Mouse (Mus musculus) intestine, postnatal 0 days (tissue): ENCODE measurements at regions not wholly inside any gene's neighbourhood (a gene's known extent, or its start where the extent isn't known, plus 50 kb on each side); places are given as distances from the start of the nearest gene placed in this dataset.
A peak's percentile ranks its signal among the peaks of the same experiment; 100 is the strongest.

Source experiments
- ATAC-seq: fragments of 200-750 bp; cut with Nextera tagmentation; 2 replicates; pipeline ENCODE4 v1.8.0; 2017; ENCODE audit warnings: mild to moderate bottlenecking, moderate TSS enrichment, moderate library complexity
- H3K27ac ChIP-seq: fragments of 300-500 bp; sonication (generic); 2 replicates; pipeline ENCODE4 v1.5.1; 2014; ENCODE audit warnings: mild to moderate bottlenecking, low read depth, low read length, moderate library complexity
- H3K27me3 ChIP-seq: fragments of 300-500 bp; sonication (generic); replicated peaks from 2 replicates; pipeline ENCODE4 v1.6.1; 2014; ENCODE audit warnings: low read length, mixed read lengths; ENCODE audit not compliant: control insufficient read depth, insufficient read depth
- H3K36me3 ChIP-seq: fragments of 300-500 bp; sonication (generic); 2 replicates; pipeline ENCODE4 v1.6.1; 2014; ENCODE audit warnings: mild to moderate bottlenecking, moderate library complexity; ENCODE audit not compliant: control insufficient read depth, insufficient read depth
- H3K4me1 ChIP-seq: fragments of 300-500 bp; sonication (generic); replicated peaks from 2 replicates; pipeline ENCODE4 v1.6.1; 2014; ENCODE audit warnings: antibody characterized with exemption, low read length, mixed read lengths; ENCODE audit not compliant: control insufficient read depth, insufficient read depth
- H3K4me2 ChIP-seq: fragments of 300-500 bp; sonication (generic); replicated peaks from 2 replicates; pipeline ENCODE4 v1.6.1; 2014; ENCODE audit warnings: low read depth, mild to moderate bottlenecking, moderate library complexity
- H3K4me3 ChIP-seq: fragments of 300-500 bp; sonication (generic); 2 replicates; pipeline ENCODE4 v1.5.1; 2014; ENCODE audit warnings: low read depth, low read length
- H3K9ac ChIP-seq: fragments of 300-500 bp; sonication (generic); 2 replicates; pipeline ENCODE4 v1.6.1; 2014; ENCODE audit warnings: mild to moderate bottlenecking, low read depth, low read length
- H3K9me3 ChIP-seq: fragments of 300-500 bp; sonication (generic); 2 replicates; pipeline ENCODE4 v1.6.1; 2016; ENCODE audit warnings: mixed run types; ENCODE audit not compliant: control insufficient read depth
- CTCF ChIP-seq: sonication (generic); IDR thresholded peaks from 2 replicates; pipeline ENCODE4 v1.5.1; 2016; ENCODE audit warnings: low read depth, mild to moderate bottlenecking, control low read depth, antibody characterized with exemption, moderate library complexity
- WGBS: fragments of 180-500 bp; shearing (Covaris S2); extraction: QIAGEN DNeasy Blood & Tissue Kit; methylation state at CpG from one replicate; pipeline ENCODE4 v1.1.7; 2014; 5-methylcytosine and 5-hydroxymethylcytosine counted together

DNA sequence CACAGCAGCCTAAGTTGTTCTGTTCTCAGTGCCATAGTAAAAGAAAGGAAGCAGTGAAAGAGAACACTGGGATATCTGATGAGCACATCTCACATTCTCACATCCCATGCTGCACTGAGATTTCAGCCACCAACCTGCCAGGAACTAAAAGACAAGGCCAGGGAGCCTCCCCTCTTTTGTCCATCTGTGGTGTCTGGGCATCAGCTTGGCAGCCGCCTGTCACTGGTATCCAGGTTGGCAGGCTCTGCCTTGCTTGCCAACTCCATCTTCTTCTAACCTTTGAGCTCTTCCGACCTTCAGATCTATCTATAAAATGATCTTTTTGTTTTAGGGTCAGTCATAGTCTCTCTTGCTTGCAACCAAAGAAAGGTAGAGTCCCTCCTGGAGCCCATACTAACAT is 228.5 kb upstream of the Mgmt start:
- ATAC-seq = no peak
- H3K27me3 ChIP-seq = 0 out of 2 replicates have a peak, but pooled peaks cover 6% of the 10 kb centered on the region
- H3K9ac ChIP-seq = no peak overlapping the region
- WGBS = 98% methylated on average over 2 of the region's 2 CpGs
- H3K9me3 ChIP-seq = no peaks in the 10 kb centered on the region
- H3K27ac ChIP-seq = no peak overlapping the region
- TF ChIP-seq CTCF = no peak
- no peak overlapping the region for H3K4me3 ChIP-seq
- H3K36me3 ChIP-seq = no peaks in the 10 kb centered on the region
- no peaks in the 10 kb centered on the region for H3K4me1 ChIP-seq
- no peak overlapping the region for H3K4me2 ChIP-seq

DNA sequence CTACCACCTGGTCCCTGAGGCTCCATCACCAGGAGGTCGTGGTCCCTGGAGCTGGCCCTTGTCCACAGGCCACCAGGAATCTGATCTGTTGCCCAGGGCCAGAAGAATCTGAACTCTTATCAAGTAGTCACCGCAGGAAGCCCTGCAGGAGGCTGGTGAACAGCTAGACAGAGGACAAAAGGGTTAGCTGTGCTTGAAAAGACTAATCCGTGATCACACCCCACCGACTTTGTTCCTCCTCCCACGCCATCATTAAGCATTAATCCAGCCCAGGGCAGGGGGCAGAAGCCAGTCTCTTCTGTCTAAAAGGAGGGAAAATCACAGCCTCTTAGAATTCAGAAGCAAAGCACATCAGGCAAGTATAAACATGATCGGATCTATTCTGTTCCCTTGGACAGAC is 227.7 kb upstream of the Mgmt start:
- Histone ChIP-seq H3K27me3 (0 out of 2 replicates have a peak, but pooled peaks cover 6% of the 10 kb centered on the region), H3K4me1 (no peaks in the 10 kb centered on the region), H3K9me3 (no peaks in the 10 kb centered on the region), H3K4me3 (no peak overlapping the region), H3K9ac (no peak overlapping the region), H3K36me3 (no peaks in the 10 kb centered on the region), H3K27ac (no peak overlapping the region), H3K4me2 (no peak overlapping the region)
- WGBS = 35% methylated on average over 6 of the region's 6 CpGs
- no peak for TF ChIP-seq CTCF
- no peak for ATAC-seq

DNA sequence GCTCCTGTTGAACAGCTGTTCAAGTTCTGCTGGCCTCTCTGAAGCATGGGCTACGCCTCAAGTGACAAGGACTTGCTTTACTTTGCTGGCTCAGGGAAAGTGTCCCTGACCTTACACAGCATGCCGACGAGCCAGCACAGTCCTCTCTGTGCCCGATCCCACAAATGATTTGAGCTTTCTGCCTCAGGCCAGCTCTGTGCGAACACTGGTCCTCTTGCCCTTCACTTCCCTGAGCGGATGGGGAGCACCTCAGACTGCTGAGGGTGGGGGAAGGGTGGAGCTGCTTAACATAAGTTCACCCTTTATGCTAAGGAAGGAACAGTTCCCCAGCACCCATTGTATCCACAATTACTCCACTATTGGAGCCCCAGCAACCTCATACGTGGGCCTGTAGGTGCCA is 223.7 kb upstream of the Mgmt start:
- 0 out of 2 replicates have a peak, but pooled peaks have one; percentile 5 for TF ChIP-seq CTCF

DNA sequence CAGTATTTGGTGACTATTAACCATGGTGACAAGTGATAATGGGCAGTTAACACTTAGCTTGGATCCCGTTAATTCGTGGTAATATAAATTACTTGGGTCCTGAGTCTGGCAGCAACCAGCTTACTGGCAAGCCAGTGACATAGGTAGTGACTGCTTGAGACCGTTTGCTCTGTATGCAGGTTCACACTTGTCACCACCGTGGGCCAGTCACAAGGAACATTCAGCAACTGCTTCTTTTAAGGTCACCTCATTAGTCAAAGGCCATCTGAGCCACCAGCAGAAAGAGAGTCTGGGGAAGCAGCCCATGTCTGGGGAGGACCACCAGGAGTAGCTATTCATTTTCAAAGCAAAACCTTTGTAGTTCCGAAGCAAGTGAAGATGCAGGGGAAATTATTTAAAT is 220.3 kb upstream of the Mgmt start:
- no peak overlapping the region for H3K4me3 ChIP-seq
- no peak for TF ChIP-seq CTCF
- no peak for ATAC-seq
- H3K9ac ChIP-seq = no peak overlapping the region
- no peaks in the 10 kb centered on the region; the same call in 1 of the 2 replicates for H3K27me3 ChIP-seq
- H3K27ac ChIP-seq = no peak overlapping the region
- 0 out of 2 replicates have a peak, but pooled peaks cover 3% of the 10 kb centered on the region for H3K4me1 ChIP-seq
- no peak overlapping the region for H3K4me2 ChIP-seq
- 56% methylated on average over 5 of the region's 5 CpGs for WGBS
- H3K9me3 ChIP-seq = no peaks in the 10 kb centered on the region
- no peaks in the 10 kb centered on the region for H3K36me3 ChIP-seq

More for the DNA sequence above, 223.7 kb upstream of the Mgmt start:
- no peaks in the 10 kb centered on the region for H3K36me3 ChIP-seq
- no peak overlapping the region for H3K9ac ChIP-seq
- H3K9me3 ChIP-seq = no peaks in the 10 kb centered on the region
- no peak for ATAC-seq
- H3K4me2 ChIP-seq = no peak overlapping the region
- peaks cover 6% of the 10 kb centered on the region; the same call in 1 of the 2 replicates for H3K27me3 ChIP-seq
- no peak overlapping the region for H3K27ac ChIP-seq
- WGBS = 73% methylated on average over 7 of the region's 7 CpGs
- H3K4me1 ChIP-seq = 0 out of 2 replicates have a peak, but pooled peaks cover 3% of the 10 kb centered on the region
- H3K4me3 ChIP-seq = no peak overlapping the region

DNA sequence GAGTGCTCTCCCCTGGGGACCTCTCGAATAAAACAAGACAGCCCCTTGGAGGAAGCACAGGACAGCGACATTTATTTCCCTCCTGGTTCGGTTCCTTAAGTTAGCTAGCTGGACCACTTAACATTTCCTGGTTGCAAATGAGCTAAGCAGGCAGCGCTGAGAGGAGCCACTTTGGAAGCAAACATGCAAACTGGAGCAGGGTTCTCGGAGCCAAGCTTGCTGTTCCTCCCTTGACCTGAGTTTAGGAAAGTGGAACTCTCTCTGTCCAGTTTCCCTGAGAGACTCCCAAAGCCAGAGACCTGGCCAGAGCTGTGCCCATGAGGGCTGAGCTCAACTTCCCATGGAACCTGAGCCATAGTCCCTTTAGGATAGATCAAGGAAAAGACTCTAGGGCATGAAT is 219.4 kb upstream of the Mgmt start:
- Histone ChIP-seq H3K9ac (no peak overlapping the region), H3K4me3 (no peak overlapping the region), H3K4me2 (no peak overlapping the region), H3K4me1 (0 out of 2 replicates have a peak, but pooled peaks cover 3% of the 10 kb centered on the region), H3K36me3 (no peaks in the 10 kb centered on the region), H3K9me3 (no peaks in the 10 kb centered on the region), H3K27me3 (no peaks in the 10 kb centered on the region; the same call in 1 of the 2 replicates), H3K27ac (no peak overlapping the region)
- ATAC-seq = no peak
- no peak for TF ChIP-seq CTCF
- WGBS = 49% methylated on average over 5 of the region's 5 CpGs

DNA sequence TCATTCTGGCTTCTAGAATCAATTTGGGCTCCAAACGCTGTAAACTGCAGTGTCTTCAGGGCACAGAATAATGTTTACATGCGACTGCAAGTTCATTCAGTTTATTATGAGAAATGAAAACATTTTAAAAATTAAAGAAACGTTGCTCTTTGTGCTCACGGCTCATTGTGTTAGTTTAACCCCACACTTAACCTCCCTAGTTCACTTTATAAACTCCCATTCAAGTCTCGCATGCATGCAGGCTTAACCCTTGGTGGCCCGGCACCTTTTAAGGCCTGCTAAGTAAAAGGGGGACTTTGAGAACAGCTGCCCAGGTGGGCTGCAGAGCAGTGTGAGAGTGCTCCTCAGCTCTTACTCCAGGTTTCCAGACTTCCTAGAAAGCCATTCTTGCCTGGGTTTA is 218.3 kb upstream of the Mgmt start:
- Histone ChIP-seq H3K4me3 (no peak overlapping the region), H3K27me3 (no peaks in the 10 kb centered on the region; the same call in 1 of the 2 replicates), H3K4me1 (0 out of 2 replicates have a peak, but pooled peaks cover 3% of the 10 kb centered on the region), H3K27ac (no peak overlapping the region), H3K9me3 (no peaks in the 10 kb centered on the region), H3K9ac (no peak overlapping the region), H3K36me3 (no peaks in the 10 kb centered on the region), H3K4me2 (no peak overlapping the region)
- ATAC-seq = no peak
- no peak for TF ChIP-seq CTCF
- WGBS = 39% methylated on average over 6 of the region's 6 CpGs

DNA sequence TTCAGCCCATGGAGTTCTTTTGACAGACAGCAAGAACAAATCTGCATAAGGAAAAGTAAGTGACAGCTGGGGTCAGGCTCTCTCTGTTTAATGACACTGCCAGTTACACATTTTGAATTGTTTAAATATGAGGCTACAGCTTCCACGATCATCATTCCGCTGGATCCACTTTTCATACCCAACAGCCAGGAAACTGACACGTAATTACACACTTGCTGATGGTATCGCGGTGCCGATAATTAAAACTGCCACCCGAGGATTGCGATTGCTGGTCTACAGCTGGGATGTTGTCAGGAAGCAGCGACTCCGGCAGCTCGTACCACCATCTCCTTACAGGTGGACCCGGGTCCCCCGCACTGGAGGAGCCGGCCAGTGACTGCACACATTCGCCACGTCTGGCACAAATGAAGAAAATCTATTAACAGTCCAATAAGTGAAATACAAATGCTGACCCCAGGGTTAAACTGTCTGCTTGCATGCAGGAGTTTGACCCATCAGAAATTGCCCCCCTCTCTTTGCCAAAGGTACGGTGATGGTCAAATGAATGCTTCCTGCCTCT is 217.3 kb upstream of the Mgmt start:
- no peaks in the 10 kb centered on the region; the same call in 1 of the 2 replicates for H3K27me3 ChIP-seq
- no peak overlapping the region for H3K9ac ChIP-seq
- no peak for ATAC-seq
- TF ChIP-seq CTCF = no peak
- WGBS = 72% methylated on average over 17 of the region's 17 CpGs
- H3K36me3 ChIP-seq = no peaks in the 10 kb centered on the region
- 0 out of 2 replicates have a peak, but pooled peaks cover 3% of the 10 kb centered on the region for H3K4me1 ChIP-seq
- no peak overlapping the region for H3K4me3 ChIP-seq
- H3K27ac ChIP-seq = no peak overlapping the region
- no peak overlapping the region for H3K4me2 ChIP-seq
- no peaks in the 10 kb centered on the region for H3K9me3 ChIP-seq
